Mouse (Mus musculus) heart, embryonic 16.5 days (tissue): ENCODE results near the gene Trip12. TPM values are rescaled to one million over a fixed set of nuclear protein-coding genes. Genes with fewer than 3 reads are reported as not detected.

Source experiments
- ATAC-seq: fragments of 200-750 bp; cut with Nextera tagmentation; replicated peaks from 2 replicates; pipeline ENCODE4 v1.8.0; 2017; ENCODE audit warnings: moderate number of reproducible peaks; ENCODE audit not compliant: insufficient read depth, low FRiP score; ENCODE audit errors: extremely low read depth
- H3K27ac ChIP-seq: fragments of 300-500 bp; sonication (generic); 2 replicates; pipeline ENCODE4 v1.5.1; 2014; ENCODE audit warnings: mild to moderate bottlenecking, low read length, control low read depth, moderate library complexity
- H3K27me3 ChIP-seq: fragments of 300-500 bp; sonication (generic); 2 replicates; pipeline ENCODE4 v1.6.1; 2014; ENCODE audit warnings: low read length, mixed read lengths; ENCODE audit not compliant: control insufficient read depth, insufficient read depth
- H3K36me3 ChIP-seq: fragments of 300-500 bp; sonication (generic); 2 replicates; pipeline ENCODE4 v1.6.1; 2014; ENCODE audit not compliant: control insufficient read depth, insufficient read depth
- H3K4me1 ChIP-seq: fragments of 300-500 bp; sonication (generic); 2 replicates; pipeline ENCODE4 v1.6.1; 2014; ENCODE audit warnings: low read length, mixed read lengths; ENCODE audit not compliant: control insufficient read depth, insufficient read depth
- H3K4me2 ChIP-seq: fragments of 300-500 bp; sonication (generic); 2 replicates; pipeline ENCODE4 v1.6.1; 2014; ENCODE audit warnings: low read depth, mild to moderate bottlenecking, control low read depth, low read length
- H3K4me3 ChIP-seq: fragments of 300-500 bp; sonication (generic); 2 replicates; pipeline ENCODE4 v1.5.1; 2014; ENCODE audit warnings: mild to moderate bottlenecking, control low read depth, low read length
- H3K9ac ChIP-seq: fragments of 300-500 bp; sonication (generic); 2 replicates; pipeline ENCODE4 v1.6.1; 2014; ENCODE audit warnings: low read length, control low read depth
- H3K9me3 ChIP-seq: fragments of 300-500 bp; sonication (generic); replicated peaks from 2 replicates; pipeline ENCODE4 v1.6.1; 2016; ENCODE audit warnings: low read length; ENCODE audit not compliant: control insufficient read depth
- WGBS: fragments of 180-500 bp; shearing (Covaris S2); extraction: QIAGEN DNeasy Blood & Tissue Kit; methylation state at CpG from one replicate; pipeline ENCODE4 v1.1.7; 2014; 5-methylcytosine and 5-hydroxymethylcytosine counted together
- polyA plus RNA-seq: library from polyadenylated mRNA; unstranded; fragments of >200 nt; fragmentation: Nextera tagmentation; extraction: Ambion mirVana; gene quantifications from 2 replicates; pipeline ENCODE4 v1.2.1, GENCODE M21; 2015

Gene Trip12
- polyA plus RNA-seq: 48.9 and 50.6 TPM in 2 replicates

DNA sequence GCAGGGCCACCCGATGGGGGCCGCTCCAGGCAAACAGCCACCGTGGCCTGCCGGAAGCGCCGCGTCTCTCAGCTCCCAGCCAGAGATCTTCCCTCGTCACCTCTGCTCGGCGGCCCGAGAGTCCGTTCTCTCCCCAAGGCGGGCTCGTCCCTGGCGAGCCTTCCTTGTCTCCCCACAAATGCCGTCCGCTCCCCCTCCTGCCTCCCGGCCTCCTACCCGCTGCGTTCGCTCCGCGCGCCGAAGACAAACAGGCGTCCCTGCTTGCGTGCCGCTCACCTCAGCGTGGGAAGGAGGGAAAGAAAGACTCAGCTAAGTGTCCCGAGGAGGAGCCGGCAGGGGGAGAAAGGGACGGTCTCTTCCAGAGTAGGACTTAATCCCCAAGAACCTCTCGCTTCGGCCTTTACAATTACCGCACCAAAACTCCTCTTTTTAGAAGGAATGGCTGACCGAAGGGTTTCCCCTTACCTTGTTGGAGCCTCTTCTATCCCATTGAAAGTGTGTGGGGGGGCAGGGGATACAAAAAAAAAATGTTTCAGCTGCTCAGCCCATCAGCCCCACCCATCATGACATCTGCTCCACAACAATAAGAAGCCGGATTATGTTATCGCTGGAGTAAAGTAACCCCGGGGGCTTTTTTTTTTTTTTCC lies at the start of gene Trip12:
Gene Trip12 (minus strand): TSS at position 499 of the 647 bp plus-strand sequence.
- Histone ChIP-seq H3K4me1 (peaks cover 19% of the 10 kb centered on the region), H3K27ac (peak within 1 kb of the TSS; percentile 99), H3K9me3 (no peaks in the 10 kb centered on the region), H3K4me3 (peak within 1 kb of the TSS; percentile 100), H3K36me3 (no peaks in the 10 kb centered on the region; the same call in 1 of the 2 replicates), H3K9ac (peak within 1 kb of the TSS; percentile 100), H3K4me2 (peak within 1 kb of the TSS; percentile 88), H3K27me3 (no peaks in the 10 kb centered on the region)
- ATAC-seq: peak; percentile 25
- WGBS: 0% methylated on average over 39 of the region's 39 CpGs

DNA sequence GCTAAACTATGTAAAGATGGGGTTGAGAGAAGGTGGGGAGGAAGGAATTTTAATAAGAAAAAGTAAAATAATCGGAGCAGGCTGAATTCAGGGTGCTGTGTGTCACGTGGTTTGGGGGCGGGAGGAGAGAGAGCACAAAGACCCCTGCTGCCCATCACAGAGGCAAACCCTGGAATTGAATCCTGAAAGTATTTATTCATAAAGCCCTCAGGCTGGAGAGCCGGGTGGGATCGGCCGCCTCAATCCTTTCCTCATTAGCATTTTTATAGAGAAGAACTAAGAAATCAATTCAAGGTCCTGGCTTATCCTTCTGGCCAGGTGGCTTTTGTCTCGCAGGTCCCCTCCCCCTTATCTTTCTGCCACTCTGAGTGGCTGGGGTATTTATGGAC lies 49.7 kb upstream of the Trip12 start:
- Histone ChIP-seq H3K9ac (no peak overlapping the region), H3K27ac (no peak overlapping the region), H3K36me3 (no peaks in the 10 kb centered on the region), H3K9me3 (no peaks in the 10 kb centered on the region), H3K4me3 (no peak overlapping the region), H3K4me2 (no peak overlapping the region), H3K4me1 (no peaks in the 10 kb centered on the region), H3K27me3 (no peaks in the 10 kb centered on the region)
- no peak for ATAC-seq
- 40% methylated on average over 7 of the region's 7 CpGs for WGBS

DNA sequence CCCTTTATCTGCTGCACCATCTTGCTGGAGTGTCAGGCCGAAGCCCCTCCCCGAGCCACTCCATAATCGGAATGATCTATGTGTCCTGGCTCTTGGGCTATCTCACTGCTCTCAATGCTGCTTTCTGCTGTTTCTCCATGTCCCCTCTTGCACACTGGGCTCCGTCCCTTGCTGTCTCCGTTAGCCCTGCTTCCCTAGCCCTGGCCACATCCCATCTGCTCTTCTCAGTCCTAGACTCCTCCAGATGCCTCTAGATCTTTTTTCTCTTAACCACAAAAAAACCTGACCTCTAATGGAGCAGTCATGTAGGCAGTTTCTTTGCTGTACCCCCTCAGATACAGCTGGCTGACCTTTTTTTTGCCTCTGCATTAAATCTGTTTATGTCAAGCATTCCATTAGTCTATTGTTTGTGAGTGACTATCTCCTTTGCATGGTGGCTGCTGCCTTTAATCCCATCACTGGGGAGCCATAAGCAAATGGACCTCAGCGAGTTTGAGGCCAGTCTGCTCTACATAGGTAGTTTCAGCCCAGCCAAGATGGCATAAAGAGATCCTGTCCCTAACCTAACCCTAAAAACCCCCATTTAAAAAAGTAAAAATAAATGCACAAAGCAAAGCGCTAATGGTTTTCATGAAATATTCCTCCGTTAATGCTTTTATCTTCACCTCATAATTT lies 49.2 kb upstream of the Trip12 start:
- ATAC-seq: no peak
- Histone ChIP-seq H3K9ac (no peak overlapping the region), H3K9me3 (no peaks in the 10 kb centered on the region), H3K27me3 (no peaks in the 10 kb centered on the region), H3K4me2 (no peak overlapping the region), H3K27ac (no peak overlapping the region), H3K4me1 (no peaks in the 10 kb centered on the region), H3K4me3 (no peak overlapping the region), H3K36me3 (no peaks in the 10 kb centered on the region)
- WGBS: 53% methylated on average over 8 of the region's 8 CpGs

DNA sequence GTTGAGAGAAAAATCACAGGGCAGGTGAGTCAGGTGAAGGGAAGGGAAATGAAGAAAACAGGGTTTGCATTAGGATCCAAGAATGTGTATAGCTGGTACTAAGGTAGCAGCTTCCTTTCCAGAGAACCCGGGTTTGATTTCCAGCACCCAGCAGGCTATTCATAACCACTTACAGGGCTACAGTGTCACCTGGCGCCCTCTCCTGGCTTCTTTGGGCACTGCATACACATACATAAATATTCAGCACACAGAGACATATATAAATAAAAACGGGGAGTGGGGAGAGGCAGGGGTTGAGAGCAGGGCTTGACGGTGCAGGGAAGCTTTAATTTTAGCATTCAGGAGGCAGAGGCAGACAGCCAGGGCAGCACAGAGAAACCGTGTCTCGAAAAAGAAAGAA lies 45.6 kb upstream of the Trip12 start:
- WGBS: 84% methylated on average over 6 of the region's 6 CpGs
- no peak for ATAC-seq

DNA sequence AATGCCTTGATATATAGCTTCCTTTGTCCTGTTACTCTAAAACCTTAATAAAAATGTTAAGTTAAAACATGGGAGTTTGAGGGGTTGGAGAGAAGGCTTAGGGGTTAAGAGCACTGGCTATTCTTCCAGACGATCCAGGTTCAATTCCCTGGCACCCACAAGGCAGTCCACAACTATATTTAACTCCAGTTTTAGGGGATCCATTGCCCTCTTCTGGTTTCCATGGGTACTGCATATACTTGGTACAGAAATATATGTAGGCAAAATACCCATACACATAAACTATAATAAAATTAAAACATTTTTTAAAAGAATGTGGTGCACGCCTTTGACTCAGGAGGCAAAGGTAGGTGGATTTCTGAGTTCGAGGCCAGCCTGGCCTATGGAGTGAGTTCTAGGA lies 44.9 kb upstream of the Trip12 start:
- Histone ChIP-seq H3K36me3 (no peaks in the 10 kb centered on the region), H3K27me3 (no peaks in the 10 kb centered on the region), H3K9ac (no peak overlapping the region), H3K27ac (no peak overlapping the region), H3K4me3 (no peak overlapping the region), H3K4me2 (no peak overlapping the region), H3K9me3 (no peaks in the 10 kb centered on the region), H3K4me1 (no peaks in the 10 kb centered on the region)
- no peak for ATAC-seq
- 72% methylated on average over 3 of the region's 3 CpGs for WGBS

More for the DNA sequence above, 45.6 kb upstream of the Trip12 start:
- H3K9ac ChIP-seq: no peak overlapping the region
- H3K36me3 ChIP-seq: no peaks in the 10 kb centered on the region
- H3K4me3 ChIP-seq: no peak overlapping the region
- no peak overlapping the region for H3K27ac ChIP-seq
- H3K4me1 ChIP-seq: no peaks in the 10 kb centered on the region
- H3K27me3 ChIP-seq: no peaks in the 10 kb centered on the region
- no peaks in the 10 kb centered on the region for H3K9me3 ChIP-seq
- H3K4me2 ChIP-seq: no peak overlapping the region

DNA sequence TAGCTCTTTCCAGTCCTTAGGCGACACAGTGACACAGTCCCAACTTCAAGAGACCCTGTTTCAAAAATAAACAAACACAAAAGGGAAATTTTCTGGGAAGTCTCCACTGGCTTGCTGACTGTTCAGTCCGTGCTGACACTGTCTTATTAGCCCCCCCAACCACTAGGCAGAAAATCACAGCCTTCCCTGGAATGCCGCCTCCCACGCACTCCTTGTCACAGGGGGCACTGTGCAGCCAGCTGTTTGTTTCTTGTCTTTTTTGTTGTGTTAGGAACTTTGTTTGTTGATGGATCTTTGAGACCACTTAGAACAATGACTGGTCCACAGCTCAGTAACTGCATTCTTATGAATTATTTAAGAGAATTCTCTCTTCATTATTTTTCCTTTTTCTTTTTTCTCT lies 43.6 kb upstream of the Trip12 start:
- Histone ChIP-seq H3K27ac (no peak overlapping the region), H3K9ac (no peak overlapping the region), H3K36me3 (no peaks in the 10 kb centered on the region), H3K4me1 (no peaks in the 10 kb centered on the region), H3K27me3 (no peaks in the 10 kb centered on the region), H3K9me3 (no peaks in the 10 kb centered on the region), H3K4me3 (no peak overlapping the region), H3K4me2 (no peak overlapping the region)
- WGBS: 61% methylated on average over 4 of the region's 4 CpGs
- no peak for ATAC-seq

DNA sequence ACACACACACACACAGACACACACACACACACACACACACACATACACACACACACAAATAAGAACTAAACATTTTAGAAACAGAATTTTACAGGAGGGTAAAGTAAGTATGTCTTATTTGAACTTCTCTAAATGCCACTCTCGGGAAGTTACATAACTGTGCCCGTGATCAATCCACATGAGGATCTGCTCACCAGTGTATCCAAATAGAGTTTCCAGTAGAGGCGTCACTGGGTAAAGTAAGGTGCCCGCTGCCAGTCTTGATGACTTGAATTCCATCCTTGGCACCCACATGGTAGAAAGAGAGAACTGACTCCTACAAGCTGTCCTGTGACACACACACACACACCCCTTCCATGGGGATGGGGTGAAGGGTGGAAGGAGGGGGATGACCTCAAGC lies 42.6 kb upstream of the Trip12 start:
- Histone ChIP-seq H3K9ac (no peak overlapping the region), H3K27ac (no peak overlapping the region), H3K4me3 (no peak overlapping the region), H3K4me1 (no peaks in the 10 kb centered on the region), H3K27me3 (no peaks in the 10 kb centered on the region), H3K36me3 (no peaks in the 10 kb centered on the region), H3K9me3 (no peaks in the 10 kb centered on the region), H3K4me2 (no peak overlapping the region)
- WGBS: 88% methylated on average over 4 of the region's 4 CpGs
- ATAC-seq: no peak

DNA sequence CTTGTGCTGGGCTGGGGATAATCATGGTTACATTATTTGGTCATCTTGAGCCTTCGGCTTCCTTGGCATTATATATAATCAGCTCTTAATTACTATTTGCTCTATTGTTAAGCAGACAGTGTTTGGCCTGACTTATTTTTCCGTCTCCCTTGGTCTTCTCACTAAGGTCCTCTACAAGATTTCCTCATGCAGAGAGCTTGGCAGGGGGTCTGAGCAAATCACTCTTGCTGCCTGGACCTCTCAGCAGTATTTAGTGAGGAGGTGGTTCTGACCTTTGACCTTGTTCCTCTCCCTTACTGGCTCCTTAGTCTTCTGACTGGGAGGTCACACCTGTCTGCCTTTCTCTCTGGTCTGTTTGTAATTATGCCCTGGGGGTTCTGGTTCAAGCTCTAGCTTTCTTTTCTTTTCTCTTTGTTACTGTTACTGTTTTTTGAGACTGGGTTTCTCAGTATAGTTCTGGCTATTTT lies 41.8 kb upstream of the Trip12 start:
- H3K27ac ChIP-seq: no peak overlapping the region
- no peaks in the 10 kb centered on the region for H3K9me3 ChIP-seq
- no peak for ATAC-seq
- no peak overlapping the region for H3K4me2 ChIP-seq
- H3K9ac ChIP-seq: no peak overlapping the region
- no peaks in the 10 kb centered on the region for H3K36me3 ChIP-seq
- no peaks in the 10 kb centered on the region for H3K4me1 ChIP-seq
- 67% methylated on average over 2 of the region's 2 CpGs for WGBS
- no peak overlapping the region for H3K4me3 ChIP-seq
- no peaks in the 10 kb centered on the region for H3K27me3 ChIP-seq

DNA sequence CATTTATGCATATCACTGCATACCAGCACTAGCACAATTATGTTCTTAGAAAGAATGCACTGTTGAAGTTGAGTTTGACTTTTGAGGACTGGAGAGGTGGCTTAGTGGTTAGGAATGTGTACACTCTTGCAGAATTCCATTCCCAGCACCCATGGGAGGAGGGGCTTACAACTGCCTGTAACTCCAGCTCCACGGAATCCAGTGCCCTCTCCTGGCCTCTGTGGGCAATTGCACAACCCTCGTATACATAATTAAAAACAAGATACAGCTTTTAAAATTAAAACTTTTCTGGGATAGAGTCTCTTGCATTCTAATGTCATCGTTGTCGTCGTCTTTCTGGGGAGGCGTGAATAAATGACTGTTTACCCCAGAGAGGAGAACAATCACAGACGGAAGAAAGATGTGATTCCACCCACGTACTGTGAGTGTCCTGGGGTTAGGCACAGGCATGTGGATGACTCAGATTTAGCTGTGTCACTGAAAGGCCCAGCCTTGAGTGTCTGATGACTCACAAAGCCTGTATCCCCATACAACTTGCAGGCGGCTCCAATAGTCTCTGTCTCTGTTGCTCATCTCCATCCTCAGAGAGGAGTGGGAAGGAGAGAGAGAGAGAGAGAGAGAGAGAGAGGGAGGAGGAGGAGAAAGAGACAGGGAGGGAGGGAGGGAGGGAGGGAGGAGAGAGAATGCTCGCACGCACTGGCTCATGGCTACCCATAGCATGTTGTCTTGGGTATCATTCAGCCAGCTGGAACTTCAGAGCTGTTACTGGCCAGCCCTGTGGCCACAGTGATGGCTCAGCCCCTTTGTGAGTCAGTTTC lies 41.1 kb upstream of the Trip12 start:
- ATAC-seq: no peak
- H3K4me3 ChIP-seq: no peak overlapping the region
- no peaks in the 10 kb centered on the region for H3K36me3 ChIP-seq
- H3K4me2 ChIP-seq: no peak overlapping the region
- H3K9ac ChIP-seq: no peak overlapping the region
- no peaks in the 10 kb centered on the region for H3K9me3 ChIP-seq
- WGBS: 67% methylated on average over 11 of the region's 11 CpGs
- no peaks in the 10 kb centered on the region for H3K4me1 ChIP-seq
- no peaks in the 10 kb centered on the region for H3K27me3 ChIP-seq
- H3K27ac ChIP-seq: no peak overlapping the region
